Mouse (Mus musculus) heart, embryonic 12.5 days (tissue): ENCODE measurements at regions not wholly inside any gene's neighbourhood (a gene's known extent, or its start where the extent isn't known, plus 50 kb on each side); places are given as distances from the start of the nearest gene placed in this dataset.

Experiments used
- ATAC-seq: fragments of 200-750 bp; cut with Nextera tagmentation; 2 replicates; pipeline ENCODE4 v1.8.0; 2017; ENCODE audit warnings: moderate TSS enrichment, moderate library complexity; ENCODE audit not compliant: insufficient number of reproducible peaks, low FRiP score
- H3K27ac ChIP-seq: fragments of 300-500 bp; sonication (generic); 2 replicates; pipeline ENCODE4 v1.5.1; 2016; ENCODE audit warnings: mild to moderate bottlenecking, moderate library complexity; ENCODE audit not compliant: poor library complexity, severe bottlenecking
- H3K27me3 ChIP-seq: fragments of 300-500 bp; sonication (generic); replicated peaks from 2 replicates; pipeline ENCODE4 v1.6.1; 2016; ENCODE audit warnings: mild to moderate bottlenecking, moderate library complexity
- H3K36me3 ChIP-seq: fragments of 300-500 bp; sonication (generic); 2 replicates; pipeline ENCODE4 v1.6.1; 2016; ENCODE audit warnings: mild to moderate bottlenecking, moderate library complexity
- H3K4me1 ChIP-seq: fragments of 300-500 bp; sonication (generic); replicated peaks from 2 replicates; pipeline ENCODE4 v1.6.1; 2016; ENCODE audit warnings: mild to moderate bottlenecking
- H3K4me2 ChIP-seq: fragments of 300-500 bp; sonication (generic); 2 replicates; pipeline ENCODE4 v1.6.1; 2016; ENCODE audit warnings: mild to moderate bottlenecking, moderate library complexity
- H3K4me3 ChIP-seq: fragments of 300-500 bp; sonication (generic); 2 replicates; pipeline ENCODE4 v1.5.1; 2016; ENCODE audit warnings: mild to moderate bottlenecking
- H3K9ac ChIP-seq: fragments of 300-500 bp; sonication (generic); 2 replicates; pipeline ENCODE4 v1.6.1; 2016; ENCODE audit warnings: mild to moderate bottlenecking, moderate library complexity
- H3K9me3 ChIP-seq: fragments of 300-500 bp; sonication (generic); replicated peaks from 2 replicates; pipeline ENCODE4 v1.6.1; 2016; ENCODE audit warnings: mild to moderate bottlenecking, moderate library complexity
- WGBS: fragments of 180-500 bp; shearing (Covaris S2); methylation state at CpG from one replicate; pipeline ENCODE4 v1.1.7; 2016; 5-methylcytosine and 5-hydroxymethylcytosine counted together

GRCm38 (mm10) chr6:101874894-101875293 is 497.2 kb upstream of the Pdzrn3 start:
- Histone ChIP-seq H3K9me3 (no peaks in the 10 kb centered on the region), H3K36me3 (no peaks in the 10 kb centered on the region), H3K4me2 (no peak overlapping the region), H3K9ac (no peak overlapping the region), H3K27ac (no peak overlapping the region), H3K4me3 (no peak overlapping the region), H3K27me3 (no peaks in the 10 kb centered on the region), H3K4me1 (no peaks in the 10 kb centered on the region)
- 79% methylated on average over 1 of the region's 1 CpGs for WGBS
- ATAC-seq = no peak

DNA sequence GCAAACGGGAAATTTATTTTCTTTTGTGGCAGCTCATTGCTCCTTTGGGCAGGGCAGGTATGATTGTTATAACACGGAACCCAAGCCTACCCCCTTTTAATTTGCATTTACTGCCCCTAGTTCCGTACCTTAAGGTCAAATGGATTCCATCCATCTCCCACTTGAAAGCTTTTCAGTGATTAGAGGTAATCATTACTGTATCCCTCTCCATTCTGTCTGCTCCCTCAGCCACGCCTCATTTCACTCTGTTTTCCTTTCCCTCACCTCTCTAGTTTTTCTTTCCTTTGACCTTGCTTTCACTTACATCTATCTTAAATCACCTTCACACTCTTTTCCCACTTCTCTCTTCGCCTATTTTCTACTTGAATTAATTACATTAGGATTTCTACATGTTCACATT is 481.2 kb upstream of the Pdzrn3 start:
- Histone ChIP-seq H3K4me1 (no peaks in the 10 kb centered on the region), H3K9me3 (no peaks in the 10 kb centered on the region), H3K4me3 (no peak overlapping the region), H3K9ac (no peak overlapping the region), H3K36me3 (no peaks in the 10 kb centered on the region), H3K4me2 (no peak overlapping the region), H3K27me3 (no peaks in the 10 kb centered on the region), H3K27ac (no peak overlapping the region)
- WGBS = 65% methylated on average over 5 of the region's 5 CpGs
- no peak for ATAC-seq

DNA sequence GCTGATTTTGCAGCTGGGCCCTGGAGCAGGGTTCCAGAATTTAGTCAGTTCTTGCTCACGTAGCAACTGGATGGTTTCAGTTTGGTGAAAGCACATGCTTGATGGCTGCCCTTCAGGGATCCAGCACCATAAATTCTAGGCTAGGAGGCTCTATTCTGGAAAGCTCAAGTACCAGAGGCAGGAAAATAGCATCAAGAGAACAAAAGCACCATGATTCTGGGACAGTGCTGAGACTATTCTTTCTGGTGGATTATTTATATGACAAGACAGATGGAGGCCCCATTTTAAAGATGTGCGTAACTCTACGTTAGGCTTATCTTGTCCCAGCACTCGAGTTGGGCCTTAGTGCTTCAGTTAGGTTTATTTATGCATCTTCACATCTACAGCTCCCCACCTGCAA is 463.0 kb upstream of the Pdzrn3 start:
- H3K9ac ChIP-seq = no peak overlapping the region
- peaks cover 4% of the 10 kb centered on the region; the same call in 1 of the 2 replicates for H3K4me1 ChIP-seq
- no peaks in the 10 kb centered on the region for H3K27me3 ChIP-seq
- no peak overlapping the region for H3K27ac ChIP-seq
- no peak for ATAC-seq
- no peaks in the 10 kb centered on the region for H3K9me3 ChIP-seq
- no peak overlapping the region for H3K4me2 ChIP-seq
- WGBS = 82% methylated on average over 4 of the region's 4 CpGs
- no peaks in the 10 kb centered on the region for H3K36me3 ChIP-seq
- no peak overlapping the region for H3K4me3 ChIP-seq

GRCm38 (mm10) chr6:101837563-101837962 is 459.9 kb upstream of the Pdzrn3 start:
- Histone ChIP-seq H3K27me3 (no peaks in the 10 kb centered on the region), H3K27ac (no peak overlapping the region), H3K4me2 (no peak overlapping the region), H3K4me1 (peaks cover 4% of the 10 kb centered on the region; the same call in 1 of the 2 replicates), H3K36me3 (no peaks in the 10 kb centered on the region), H3K9me3 (no peaks in the 10 kb centered on the region), H3K4me3 (no peak overlapping the region), H3K9ac (no peak overlapping the region)
- 64% methylated on average over 6 of the region's 6 CpGs for WGBS
- no peak for ATAC-seq

DNA sequence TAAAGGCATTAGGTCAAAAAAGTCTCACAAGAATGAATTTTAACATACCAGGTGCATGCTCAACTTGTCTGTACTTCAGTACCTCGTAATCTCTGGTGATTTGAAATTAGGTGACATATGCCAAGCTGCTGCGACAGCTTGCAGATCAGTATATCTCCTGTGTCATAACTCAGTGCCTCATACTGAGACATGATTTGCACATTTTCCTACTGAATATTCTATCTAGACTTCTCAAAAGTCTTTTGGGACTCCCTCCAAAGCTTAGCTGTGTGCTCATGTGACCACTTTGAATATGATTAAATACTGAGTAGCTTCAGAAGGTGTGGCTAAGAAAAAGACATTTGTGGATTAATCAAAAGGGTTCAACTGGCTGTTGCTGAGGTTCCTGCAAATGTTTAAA is 416.3 kb upstream of the Pdzrn3 start:
- no peaks in the 10 kb centered on the region for H3K36me3 ChIP-seq
- no peak overlapping the region for H3K27ac ChIP-seq
- no peak overlapping the region for H3K4me2 ChIP-seq
- H3K4me1 ChIP-seq = no peaks in the 10 kb centered on the region
- H3K9ac ChIP-seq = no peak overlapping the region
- H3K4me3 ChIP-seq = no peak overlapping the region
- H3K9me3 ChIP-seq = no peaks in the 10 kb centered on the region
- whole genome bisulfite sequencing = 71% methylated on average over 2 of the region's 2 CpGs
- H3K27me3 ChIP-seq = no peaks in the 10 kb centered on the region
- ATAC-seq = no peak

- WGBS = 83% methylated on average over 3 of the region's 3 CpGs
- no peak for ATAC-seq
- H3K27me3 ChIP-seq = no peaks in the 10 kb centered on the region
- no peak overlapping the region for H3K4me3 ChIP-seq
- H3K27ac ChIP-seq = no peak overlapping the region
- no peak overlapping the region for H3K4me2 ChIP-seq
- H3K4me1 ChIP-seq = no peaks in the 10 kb centered on the region
- no peaks in the 10 kb centered on the region for H3K36me3 ChIP-seq
- no peaks in the 10 kb centered on the region for H3K9me3 ChIP-seq
- no peak overlapping the region for H3K9ac ChIP-seq
These were observed 400.2 kb upstream of the Pdzrn3 start for GRCm38 (mm10) chr6:101777864-101778263.

DNA sequence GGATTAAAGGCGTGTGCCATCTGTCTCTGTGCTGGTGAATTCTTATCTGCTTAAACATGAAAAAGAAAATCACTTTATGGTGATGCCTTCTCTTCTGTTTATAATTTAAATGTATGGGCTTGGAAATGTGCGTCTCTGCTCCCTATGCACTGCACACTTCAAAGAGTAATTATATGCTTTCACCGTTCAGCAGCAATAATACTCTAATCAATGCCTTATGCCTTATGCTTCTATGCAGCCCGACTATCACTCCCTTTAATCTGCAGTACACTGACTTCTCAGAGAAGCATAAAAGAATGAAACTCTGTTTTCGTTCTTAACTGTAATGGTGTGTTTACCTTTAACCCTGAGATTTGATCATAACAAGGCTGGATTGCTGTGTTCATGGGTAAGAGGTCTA is 395.5 kb upstream of the Pdzrn3 start:
- H3K4me3 ChIP-seq = no peak overlapping the region
- H3K9me3 ChIP-seq = no peaks in the 10 kb centered on the region; the same call in 1 of the 2 replicates
- no peak overlapping the region for H3K27ac ChIP-seq
- no peak for ATAC-seq
- WGBS = 74% methylated on average over 5 of the region's 5 CpGs
- no peak overlapping the region for H3K4me2 ChIP-seq
- H3K36me3 ChIP-seq = no peaks in the 10 kb centered on the region
- no peaks in the 10 kb centered on the region for H3K4me1 ChIP-seq
- no peak overlapping the region for H3K9ac ChIP-seq
- H3K27me3 ChIP-seq = no peaks in the 10 kb centered on the region

- H3K4me1 ChIP-seq = no peaks in the 10 kb centered on the region
- H3K4me3 ChIP-seq = no peak overlapping the region
- ATAC-seq = no peak
- no peaks in the 10 kb centered on the region for H3K27me3 ChIP-seq
- no peaks in the 10 kb centered on the region for H3K9me3 ChIP-seq
- no peak overlapping the region for H3K27ac ChIP-seq
- H3K9ac ChIP-seq = no peak overlapping the region
- no peak overlapping the region for H3K4me2 ChIP-seq
- no peaks in the 10 kb centered on the region for H3K36me3 ChIP-seq
- 32% methylated on average over 3 of the region's 3 CpGs for WGBS
These were observed 357.4 kb upstream of the Pdzrn3 start for GRCm38 (mm10) chr6:101735107-101735506.

DNA sequence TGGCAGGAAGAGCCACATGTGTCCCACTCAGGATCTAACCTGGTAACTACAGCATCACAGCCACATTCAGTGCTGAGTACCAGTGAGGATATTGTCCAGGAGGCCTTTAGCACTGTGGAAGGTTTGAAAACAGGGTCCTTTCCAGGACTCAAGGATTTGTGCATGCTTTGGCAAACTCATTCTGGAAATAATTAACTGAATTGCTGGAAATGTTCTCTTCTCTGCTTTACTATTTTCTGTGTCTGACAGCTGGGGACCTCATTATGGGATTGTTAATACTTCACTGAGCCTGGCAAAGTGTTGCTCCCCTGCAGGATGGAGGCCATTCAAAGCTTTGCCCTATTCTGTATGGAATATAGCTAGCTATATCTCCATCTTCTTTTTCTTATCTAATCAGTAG is 342.8 kb upstream of the Pdzrn3 start:
- H3K36me3 ChIP-seq = no peaks in the 10 kb centered on the region
- no peak overlapping the region for H3K4me3 ChIP-seq
- no peaks in the 10 kb centered on the region; the same call in 1 of the 2 replicates for H3K4me1 ChIP-seq
- no peak for ATAC-seq
- H3K9me3 ChIP-seq = no peaks in the 10 kb centered on the region
- no peak overlapping the region for H3K9ac ChIP-seq
- no peak overlapping the region for H3K27ac ChIP-seq
- no peaks in the 10 kb centered on the region for H3K27me3 ChIP-seq
- H3K4me2 ChIP-seq = no peak overlapping the region

DNA sequence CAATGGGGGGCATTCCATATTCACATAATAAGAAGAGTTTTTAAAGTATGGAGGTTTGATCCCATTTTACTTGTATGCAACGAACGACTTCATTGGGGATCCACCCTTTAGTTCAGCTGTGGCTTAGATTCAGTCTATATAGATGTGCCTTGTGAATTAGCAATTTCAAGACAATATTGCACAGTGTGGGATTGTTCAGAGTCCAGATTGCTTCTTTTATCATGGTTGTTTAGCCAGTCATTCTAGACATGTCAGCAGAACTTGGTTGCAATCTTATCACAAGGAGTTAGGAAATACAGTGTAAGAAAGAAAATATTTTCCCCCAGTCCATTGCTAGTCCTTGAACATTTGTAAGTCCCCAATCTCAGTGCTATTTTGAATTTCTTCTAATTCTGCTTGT is 312.0 kb upstream of the Pdzrn3 start:
- 80% methylated on average over 2 of the region's 2 CpGs for WGBS
- ATAC-seq = no peak
- no peak overlapping the region for H3K4me3 ChIP-seq

DNA sequence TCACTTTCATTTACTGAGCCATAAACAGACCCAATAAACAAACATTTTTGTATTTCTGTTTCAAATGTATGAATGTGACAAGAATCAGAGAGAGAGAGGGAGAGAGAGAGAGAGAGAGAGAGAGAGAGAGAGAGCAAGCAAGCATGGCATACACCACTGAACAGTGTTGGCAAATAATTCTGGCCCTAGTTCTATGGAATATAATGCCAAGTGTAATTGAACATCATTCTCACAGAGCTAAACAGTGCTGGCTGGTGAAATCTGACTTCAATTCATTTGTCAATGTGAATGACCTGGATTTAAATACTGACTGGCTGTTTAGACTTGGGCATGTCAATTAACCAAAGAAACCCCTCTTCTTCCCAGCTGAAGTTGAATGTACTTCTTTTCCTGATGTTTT is 308.9 kb upstream of the Pdzrn3 start:
- no peak overlapping the region for H3K4me3 ChIP-seq
- no peak overlapping the region for H3K9ac ChIP-seq
- no peaks in the 10 kb centered on the region for H3K4me1 ChIP-seq
- no peak overlapping the region for H3K4me2 ChIP-seq
- ATAC-seq = no peak
- H3K27me3 ChIP-seq = no peaks in the 10 kb centered on the region
- H3K9me3 ChIP-seq = 0 out of 2 replicates have a peak, but pooled peaks cover 2% of the 10 kb centered on the region
- no peak overlapping the region for H3K27ac ChIP-seq
- no peaks in the 10 kb centered on the region for H3K36me3 ChIP-seq

More for the DNA sequence above, 312.0 kb upstream of the Pdzrn3 start:
- Histone ChIP-seq H3K9ac (no peak overlapping the region), H3K9me3 (no peaks in the 10 kb centered on the region), H3K4me2 (no peak overlapping the region), H3K27me3 (no peaks in the 10 kb centered on the region), H3K4me1 (no peaks in the 10 kb centered on the region), H3K27ac (no peak overlapping the region), H3K36me3 (no peaks in the 10 kb centered on the region)

DNA sequence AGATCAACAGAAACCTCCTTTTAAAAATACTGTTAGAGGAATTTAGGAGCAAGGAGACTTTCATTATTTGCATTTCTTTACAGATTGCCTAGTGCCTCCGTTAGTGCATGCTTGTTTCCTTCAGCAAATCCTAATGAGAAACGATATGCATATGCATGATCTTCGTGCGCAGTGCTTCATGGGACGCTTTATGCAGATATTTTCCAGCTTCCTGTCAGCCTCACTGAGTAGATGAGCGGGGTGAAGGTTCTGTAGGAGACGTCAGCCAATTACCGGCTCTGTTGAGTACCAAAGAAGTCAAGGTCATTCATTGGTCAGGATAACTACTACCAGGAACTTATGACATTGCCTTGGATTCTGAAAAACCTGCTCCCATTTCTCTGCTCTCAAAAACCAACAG is 308.0 kb upstream of the Pdzrn3 start:
- H3K4me1 ChIP-seq = no peaks in the 10 kb centered on the region
- H3K9me3 ChIP-seq = 0 out of 2 replicates have a peak, but pooled peaks cover 2% of the 10 kb centered on the region
- ATAC-seq = no peak
- H3K9ac ChIP-seq = no peak overlapping the region
- no peaks in the 10 kb centered on the region for H3K36me3 ChIP-seq
- no peak overlapping the region for H3K4me2 ChIP-seq
- H3K4me3 ChIP-seq = no peak overlapping the region
- no peaks in the 10 kb centered on the region for H3K27me3 ChIP-seq
- WGBS = 63% methylated on average over 8 of the region's 8 CpGs
- no peak overlapping the region for H3K27ac ChIP-seq
